Mouse (Mus musculus) gastrocnemius, adult 2 months (tissue): ENCODE results near the gene Radil. TPM values are rescaled to one million over a fixed set of nuclear protein-coding genes. Genes with fewer than 3 reads are reported as not detected.

ENCODE experiments used
- DNase-seq: peaks from one replicate; pipeline ENCODE4 v3.0.0; 2022
- H3K27ac ChIP-seq: fragments of 200-600 bp; 2 replicates; pipeline ENCODE4 v1.8.1; 2022; ENCODE audit warnings: mild to moderate bottlenecking
- H3K4me3 ChIP-seq: fragments of 200-600 bp; 2 replicates; pipeline ENCODE4 v1.8.1; 2022; ENCODE audit warnings: mild to moderate bottlenecking, moderate library complexity
- CTCF ChIP-seq: fragments of 200-600 bp; IDR thresholded peaks from 2 replicates; pipeline ENCODE4 v1.8.1; 2022; ENCODE audit warnings: antibody characterized with exemption, mild to moderate bottlenecking, moderate library complexity
- intact Hi-C: fragments of 180-260 bp; cut with DNase I; formaldehyde crosslinking; loops from one replicate; pipeline ENCODE4 v1.15.1; 2025
- total RNA-seq, 2 experiments: library from RNA; stranded (reverse); gene quantifications; 2 replicates each; pipeline ENCODE4 v1.2.3; 2021

The Radil gene
- total RNA-seq, 2 experiments from 2014 or later: 1.5 to 1.8 TPM

DNA sequence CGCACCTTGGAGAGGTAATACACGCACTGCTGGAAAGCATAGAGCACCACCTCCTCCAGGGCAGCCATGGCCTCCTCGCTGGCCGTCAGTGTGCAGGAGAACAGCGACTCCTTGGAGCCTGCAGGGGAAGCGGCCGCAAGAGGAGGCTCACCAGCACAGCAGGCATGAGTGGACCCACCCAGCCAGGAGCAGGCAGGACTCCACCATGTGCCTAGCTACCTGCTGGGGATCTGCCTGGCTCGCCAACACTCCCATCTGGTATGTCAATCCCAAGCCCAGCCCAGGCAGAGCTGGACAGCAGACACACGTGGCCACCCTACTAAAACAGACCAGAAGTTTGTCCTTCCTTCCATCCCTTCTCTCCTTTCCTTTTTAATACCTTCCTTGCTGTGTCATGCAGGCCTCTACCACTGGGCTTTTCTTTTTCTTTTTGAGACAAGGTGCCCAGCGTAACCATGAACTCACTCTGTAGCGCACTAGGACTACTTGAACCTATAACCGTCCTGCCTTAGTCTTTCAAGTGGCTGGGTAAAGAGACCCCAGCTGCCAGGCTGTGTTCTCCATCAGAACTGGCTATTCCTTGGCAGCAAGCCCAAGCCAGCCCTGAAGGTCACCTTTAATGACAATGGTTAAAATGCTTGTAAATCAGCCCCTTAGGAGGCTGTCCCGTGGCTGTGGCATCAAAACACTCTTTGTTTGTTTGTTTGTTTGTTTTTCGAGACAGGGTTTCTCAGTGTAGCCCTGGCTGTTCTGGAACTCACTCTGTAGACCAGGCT lies 55.4 kb downstream of the Radil start:
- intact Hi-C loops: no loop called here
- TF ChIP-seq CTCF: no peak

DNA sequence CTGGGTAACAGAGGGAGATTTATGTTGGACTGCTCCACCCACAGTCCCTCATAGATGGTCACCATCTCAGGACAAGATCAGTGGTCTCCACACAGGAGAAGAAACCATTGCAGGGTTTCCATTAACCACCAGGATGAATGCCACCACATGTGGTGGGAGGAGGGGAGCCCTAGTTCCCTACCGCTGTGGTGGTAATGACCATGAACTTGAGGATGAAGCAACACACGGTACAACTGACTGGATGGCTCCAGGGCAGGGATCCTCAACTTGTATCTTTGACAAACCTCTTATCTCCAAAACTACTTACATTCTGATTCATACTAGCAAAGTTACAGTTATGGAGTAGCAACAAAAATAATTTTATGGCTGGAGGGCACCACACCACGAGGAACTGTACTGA lies 57.6 kb downstream of the Radil start:
- no peak for TF ChIP-seq CTCF
- Histone ChIP-seq H3K27ac (no peak overlapping the region), H3K4me3 (no peak overlapping the region)
- DNase-seq: no peak
- intact Hi-C loops: no loop called here

More for the DNA sequence above, 55.4 kb downstream of the Radil start:
- Histone ChIP-seq H3K4me3 (no peak overlapping the region), H3K27ac (no peak overlapping the region)
- DNase-seq: no peak

DNA sequence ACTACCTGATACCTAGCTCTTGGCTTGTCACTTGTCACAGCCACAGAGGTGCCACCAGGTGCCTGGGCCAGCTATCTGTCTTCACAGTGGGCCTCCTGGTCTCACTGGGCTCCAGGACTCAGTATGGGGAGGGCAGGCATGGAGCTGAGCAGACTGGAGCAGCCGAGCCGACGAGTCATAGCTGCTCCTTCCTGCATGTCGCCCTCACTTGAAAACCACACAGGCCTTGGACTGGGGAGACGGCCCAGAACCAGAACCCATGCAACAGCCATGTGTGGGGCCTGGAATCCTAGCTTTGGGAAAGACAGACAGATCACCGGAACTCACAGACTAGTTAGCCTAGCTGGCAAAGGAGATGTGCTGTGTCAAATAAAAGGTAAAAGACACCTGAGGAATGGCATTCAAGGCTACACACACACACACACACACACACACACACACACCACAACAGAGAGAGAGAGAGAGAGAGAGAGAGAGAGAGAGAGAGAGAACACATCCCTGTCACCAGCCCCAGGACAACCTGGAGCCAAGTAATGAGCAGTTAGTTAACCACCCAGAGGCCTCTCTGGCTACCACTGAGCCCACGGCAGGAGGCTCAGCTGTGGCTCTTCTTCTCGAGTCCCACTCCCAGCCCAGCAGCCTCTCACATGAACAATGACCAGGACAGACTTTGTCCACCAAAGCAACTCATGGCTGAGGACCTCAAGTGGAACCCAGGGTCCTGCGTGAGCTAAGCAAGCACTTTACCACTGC lies 60.8 kb downstream of the Radil start:
- H3K27ac ChIP-seq: no peak overlapping the region
- intact Hi-C loops: loop anchor here (10.0 kb wide), 1 partner anchor 135 kb away; the partner anchor contains the start of gene Wipi2
- no peak for TF ChIP-seq CTCF
- no peak overlapping the region for H3K4me3 ChIP-seq
- no peak for DNase-seq

DNA sequence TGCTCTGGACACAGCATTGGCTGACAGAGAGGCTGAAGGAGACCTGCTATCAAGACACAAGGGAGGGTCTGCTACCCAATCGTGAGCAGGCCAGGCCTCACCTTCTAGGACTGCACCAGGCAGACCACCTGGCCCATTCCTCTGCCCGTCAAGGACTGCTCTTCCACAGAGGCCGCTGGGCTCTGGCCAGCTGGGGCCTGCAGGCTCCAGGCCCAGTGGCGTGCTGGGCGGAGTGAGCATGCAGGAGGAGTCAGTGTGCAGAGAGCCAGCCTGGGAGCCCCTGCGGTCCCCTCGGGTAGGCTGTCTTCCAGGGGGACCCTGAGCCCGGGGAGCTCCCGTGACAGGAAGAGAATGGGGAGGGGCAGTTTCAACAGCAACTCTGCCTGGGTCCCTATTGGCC lies 64.2 kb downstream of the Radil start:
- no peak overlapping the region for H3K27ac ChIP-seq
- intact Hi-C loops: loop anchor here (10.0 kb wide), 1 partner anchor 138 kb away; the partner anchor contains the start of gene Wipi2
- no peak overlapping the region for H3K4me3 ChIP-seq
- no peak for DNase-seq
- no peak for TF ChIP-seq CTCF

DNA sequence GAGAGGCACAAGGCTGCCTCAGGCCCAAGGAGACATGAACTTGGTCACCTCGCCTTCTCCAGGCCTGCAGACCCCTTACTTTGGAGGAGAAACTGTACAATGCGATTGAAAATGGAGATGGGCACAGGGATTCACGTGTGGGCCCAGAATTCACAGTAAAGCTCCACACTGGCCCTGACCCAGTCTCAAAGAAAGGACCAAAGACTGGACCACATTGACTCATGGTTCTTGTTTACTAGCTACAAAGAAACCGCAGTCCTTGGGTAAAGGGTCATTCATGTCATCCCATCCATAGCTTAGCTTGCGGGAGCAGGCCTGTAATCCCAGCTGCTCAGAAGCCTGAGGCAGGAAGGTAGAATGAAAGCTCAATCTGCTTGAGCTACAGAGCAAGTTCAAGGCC lies 67.3 kb downstream of the Radil start:
- no peak overlapping the region for H3K27ac ChIP-seq
- no peak for TF ChIP-seq CTCF
- no peak overlapping the region for H3K4me3 ChIP-seq
- DNase-seq: no peak
- intact Hi-C loops: loop anchor here (10.0 kb wide), 1 partner anchor 141 kb away; the partner anchor contains the start of gene Wipi2

DNA sequence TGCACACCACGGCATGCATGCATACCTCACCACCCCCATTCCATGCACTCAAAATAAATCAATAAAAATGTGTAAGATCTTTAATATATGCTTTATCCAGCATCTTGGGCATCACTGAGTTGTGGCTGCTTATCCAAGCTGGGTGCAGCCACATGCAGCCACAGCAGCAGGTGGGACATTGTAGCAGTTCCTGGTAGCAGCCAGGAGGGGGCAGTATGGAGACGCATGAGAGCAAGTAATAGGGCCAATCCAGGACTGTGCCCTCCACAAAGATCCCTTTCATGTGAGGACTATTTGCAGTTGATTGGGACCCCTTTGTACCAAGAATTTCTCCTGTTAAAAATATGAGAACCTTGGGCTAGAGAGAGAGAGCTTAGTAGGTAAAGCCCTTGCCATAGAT lies 68.4 kb downstream of the Radil start:
- peak; percentile 67 for DNase-seq
- intact Hi-C loops: loop anchor here (10.0 kb wide), 1 partner anchor 142 kb away; the partner anchor contains the start of gene Wipi2
- peak; percentile 76 for TF ChIP-seq CTCF
- H3K27ac ChIP-seq: no peak overlapping the region
- no peak overlapping the region for H3K4me3 ChIP-seq

DNA sequence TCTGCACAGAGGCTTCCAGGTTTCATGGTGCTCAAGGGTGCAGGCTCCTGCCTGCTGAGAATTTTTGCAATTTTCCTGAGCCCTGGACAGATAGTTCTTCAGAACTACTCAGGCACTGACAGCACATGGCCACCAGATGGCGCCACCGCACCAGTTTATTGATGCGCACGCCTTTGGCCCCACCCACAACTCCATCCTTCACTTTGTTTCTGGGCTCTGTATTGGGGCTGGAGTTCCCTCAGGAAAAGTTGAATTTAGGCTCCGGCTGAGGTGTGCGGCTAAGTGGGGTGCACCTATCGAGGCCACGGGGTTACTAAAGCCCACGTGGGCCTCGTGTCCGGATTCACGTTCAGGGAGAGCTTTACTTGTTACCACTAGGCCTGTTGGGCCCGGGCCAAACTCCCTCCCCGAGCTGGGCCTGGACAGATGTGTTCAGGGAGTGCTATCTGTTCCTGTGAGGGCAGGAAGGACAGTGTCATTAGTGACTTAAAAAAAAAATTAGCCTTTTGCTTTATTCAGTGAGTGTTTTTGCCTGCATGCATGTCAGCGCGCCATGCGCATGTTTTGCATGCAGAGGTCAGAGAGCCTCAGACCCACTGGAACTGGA lies 72.0 kb downstream of the Radil start:
- peak; percentile 94 for TF ChIP-seq CTCF
- DNase-seq: peak; percentile 88
- Histone ChIP-seq H3K4me3 (peak overlapping the region; percentile 57), H3K27ac (peak overlapping the region; percentile 50)
- intact Hi-C loops: loop anchor here (1.0 to 5.0 kb wide), 2 partner anchors 72 to 238 kb away; partner anchors contain the start of gene Radil

DNA sequence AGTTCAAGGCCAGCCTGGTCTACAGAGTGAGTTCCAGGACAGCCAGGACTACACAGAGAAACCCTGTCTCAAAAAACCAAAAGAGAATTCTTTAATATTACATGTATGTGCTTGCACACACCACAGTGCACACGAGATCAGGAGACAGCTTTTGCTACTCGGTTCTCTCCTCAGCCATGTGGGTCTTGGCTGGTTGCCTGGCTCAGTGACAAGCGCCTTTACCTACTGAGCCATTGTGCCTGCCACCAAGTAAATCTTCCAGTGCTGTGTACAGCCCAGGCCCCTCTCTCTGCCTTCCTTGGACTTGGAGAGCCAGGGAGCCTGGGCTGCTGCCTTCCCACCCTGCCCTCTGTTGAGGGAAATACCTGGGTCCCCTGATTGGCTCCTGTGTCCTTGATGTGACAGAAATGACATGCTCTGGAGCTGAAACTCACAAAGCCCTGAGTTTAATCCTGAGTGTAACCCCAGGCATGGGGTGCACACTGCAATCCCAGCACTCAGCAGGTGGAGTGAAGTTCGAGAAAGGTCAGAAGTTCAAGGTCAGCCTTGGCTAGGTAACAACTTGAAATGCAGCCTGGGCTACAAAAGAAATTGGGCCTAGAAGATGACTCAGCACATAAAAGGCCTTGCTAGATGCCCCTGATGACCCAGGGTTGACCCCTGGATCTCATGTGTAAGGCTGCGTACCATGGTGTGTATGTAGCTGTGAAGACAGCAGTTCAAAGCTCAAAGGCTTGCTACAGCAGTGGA lies 72.9 kb downstream of the Radil start:
- Histone ChIP-seq H3K4me3 (no peak overlapping the region), H3K27ac (no peak overlapping the region)
- no peak for DNase-seq
- TF ChIP-seq CTCF: no peak
- intact Hi-C loops: loop anchor here (1.0 to 5.0 kb wide), 2 partner anchors 73 to 239 kb away; partner anchors contain the start of gene Radil

DNA sequence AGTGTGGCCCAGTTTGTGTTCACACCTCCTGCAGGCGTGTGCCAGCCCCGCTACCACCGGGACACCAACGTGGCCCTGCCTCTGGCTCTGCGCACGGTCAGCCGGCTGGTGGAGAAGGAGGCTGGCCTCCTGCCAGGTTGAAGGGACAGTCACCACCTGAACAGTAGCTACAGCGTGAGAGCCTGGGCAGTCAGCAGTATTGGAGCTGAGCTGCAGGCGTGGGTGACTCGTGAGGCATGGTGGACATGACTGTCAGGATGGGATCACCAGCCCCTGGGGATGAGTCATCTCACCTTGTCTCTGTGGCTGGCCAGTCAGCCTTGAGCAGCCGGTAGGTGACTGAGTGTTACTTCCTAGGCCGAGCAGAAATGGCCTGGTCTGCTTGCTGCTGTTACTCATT lies 73.6 kb downstream of the Radil start:
- intact Hi-C loops: loop anchor here (5.0 kb wide), 1 partner anchor 240 kb away; no protein-coding TSS in a partner anchor
- no peak for DNase-seq
- no peak for TF ChIP-seq CTCF
- no peak overlapping the region for H3K27ac ChIP-seq
- no peak overlapping the region for H3K4me3 ChIP-seq

DNA sequence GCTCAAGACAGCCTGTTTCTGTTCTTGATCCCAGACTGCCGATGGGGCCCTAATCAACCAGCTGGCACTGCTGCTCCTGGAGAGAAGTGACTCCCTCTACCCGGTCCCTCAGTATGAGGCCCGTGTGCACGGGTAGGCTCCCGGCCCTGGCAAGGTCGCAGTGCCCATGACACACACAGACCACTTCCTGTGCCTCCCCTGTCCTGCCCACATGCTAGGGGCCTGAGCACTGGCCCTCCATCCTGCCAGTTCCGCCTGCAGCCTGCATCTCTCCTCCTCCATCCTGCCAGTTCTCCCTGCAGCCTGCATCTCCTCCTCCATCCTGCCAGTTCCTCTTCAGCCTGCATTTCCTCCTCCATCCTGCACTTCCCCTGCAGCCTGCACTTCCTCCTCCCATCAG lies 75.2 kb downstream of the Radil start:
- Histone ChIP-seq H3K4me3 (no peak overlapping the region), H3K27ac (no peak overlapping the region)
- TF ChIP-seq CTCF: no peak
- DNase-seq: no peak
- intact Hi-C loops: loop anchor here (5.0 kb wide), 1 partner anchor 242 kb away; no protein-coding TSS in a partner anchor

DNA sequence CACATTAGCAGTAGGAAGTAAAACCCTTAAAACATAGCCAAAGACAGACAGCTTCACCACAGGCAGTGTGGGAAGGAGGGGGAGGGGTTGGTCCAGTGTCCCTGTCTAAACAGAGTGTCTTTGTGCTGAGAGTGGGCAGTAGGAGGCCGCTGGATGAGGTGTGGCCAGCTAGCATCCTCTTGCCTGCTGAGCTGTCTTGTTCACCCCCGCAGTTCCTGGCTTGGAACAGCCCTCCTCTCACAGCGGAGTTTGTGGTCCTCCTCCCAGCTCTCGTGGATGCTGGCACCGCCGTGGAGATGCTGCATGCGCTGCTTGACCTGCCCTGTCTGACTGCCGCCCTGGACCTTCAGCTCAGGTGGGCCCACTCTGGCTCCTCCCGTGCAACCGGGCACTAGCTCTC lies 77.2 kb downstream of the Radil start:
- no peak overlapping the region for H3K4me3 ChIP-seq
- no peak for TF ChIP-seq CTCF
- intact Hi-C loops: no loop called here
- H3K27ac ChIP-seq: no peak overlapping the region
- no peak for DNase-seq

DNA sequence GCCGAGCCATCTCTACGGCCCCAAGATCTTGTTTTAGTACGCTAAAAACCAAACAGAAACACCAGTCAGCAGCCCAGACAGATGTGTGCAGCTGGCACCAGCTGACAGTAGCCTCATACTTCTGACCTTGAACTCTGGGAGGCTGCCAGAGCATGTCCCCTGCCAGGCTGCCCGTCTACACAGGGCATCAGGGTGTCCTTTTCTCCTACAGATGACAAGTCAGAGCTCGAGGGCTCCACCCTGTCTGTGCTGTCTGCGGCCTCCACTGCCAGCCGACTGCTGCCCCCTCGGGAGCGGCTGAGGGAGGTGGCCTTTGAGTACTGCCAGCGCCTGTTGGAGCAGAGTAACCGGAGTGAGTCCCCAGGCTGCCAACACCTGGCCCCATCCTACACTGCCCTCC lies 81.1 kb downstream of the Radil start:
- Histone ChIP-seq H3K27ac (no peak overlapping the region), H3K4me3 (no peak overlapping the region)
- peak; percentile 11 for DNase-seq
- no peak for TF ChIP-seq CTCF
- intact Hi-C loops: no loop called here
